Mouse (Mus musculus): ENCODE data around the gene Rxfp2.

Rxfp2 gene

GRCm38 (mm10) chr5:150018656-150019055 lies at the start of gene Rxfp2:
TSS of gene Rxfp2 (plus strand) at chr5:150018675.
- no peak for DNase-seq (ENCODE audit: low spot score)

- no peak for DNase-seq (ENCODE audit: low spot score)
Measured at GRCm38 (mm10) chr5:149970261-149970660, 48.2 kb upstream of the Rxfp2 start.

GRCm38 (mm10) chr5:149977027-149977426 lies 41.4 kb upstream of the Rxfp2 start:
- no peak for DNase-seq (ENCODE audit: low spot score)

- DNase-seq (ENCODE audit: low spot score): no peak
Measured at GRCm38 (mm10) chr5:149983621-149984020, 34.9 kb upstream of the Rxfp2 start.

- no peak for DNase-seq (ENCODE audit: low spot score)
Measured at GRCm38 (mm10) chr5:149994578-149994977, 23.9 kb upstream of the Rxfp2 start.

- no peak for DNase-seq (ENCODE audit: low spot score)
Measured at GRCm38 (mm10) chr5:149996614-149997013, 21.9 kb upstream of the Rxfp2 start.

GRCm38 (mm10) chr5:149997321-149998034 lies 21.0 kb upstream of the Rxfp2 start:
- DNase-seq (ENCODE audit: low spot score): no peak

- no peak for DNase-seq (ENCODE audit: low spot score)
Measured at GRCm38 (mm10) chr5:149998311-149998710, 20.2 kb upstream of the Rxfp2 start.

GRCm38 (mm10) chr5:150005355-150005754 lies 13.1 kb upstream of the Rxfp2 start:
- no peak for DNase-seq (ENCODE audit: low spot score)

GRCm38 (mm10) chr5:150016861-150017260 lies 1.6 kb upstream of the Rxfp2 start:
- no peak for DNase-seq (ENCODE audit: low spot score)

GRCm38 (mm10) chr5:150017672-150018071 lies 803 bp upstream of the Rxfp2 start:
- no peak for DNase-seq (ENCODE audit: low spot score)

GRCm38 (mm10) chr5:150020851-150021250 lies 2.4 kb downstream of the Rxfp2 start:
- DNase-seq (ENCODE audit: low spot score): peak; percentile 24

GRCm38 (mm10) chr5:150021805-150022204 lies 3.3 kb downstream of the Rxfp2 start:
- no peak for DNase-seq (ENCODE audit: low spot score)

GRCm38 (mm10) chr5:150022556-150022955 lies 4.1 kb downstream of the Rxfp2 start:
- no peak for DNase-seq (ENCODE audit: low spot score)

GRCm38 (mm10) chr5:150023476-150023875 lies 5.0 kb downstream of the Rxfp2 start:
- no peak for DNase-seq (ENCODE audit: low spot score)

- no peak for DNase-seq (ENCODE audit: low spot score)
Measured at GRCm38 (mm10) chr5:150024188-150024587, 5.7 kb downstream of the Rxfp2 start.

GRCm38 (mm10) chr5:150024901-150025300 lies 6.4 kb downstream of the Rxfp2 start:
- no peak for DNase-seq (ENCODE audit: low spot score)

GRCm38 (mm10) chr5:150025326-150025725 lies 6.9 kb downstream of the Rxfp2 start:
- DNase-seq (ENCODE audit: low spot score): no peak

- DNase-seq (ENCODE audit: low spot score): no peak
Measured at GRCm38 (mm10) chr5:150026509-150027087, 8.1 kb downstream of the Rxfp2 start.

GRCm38 (mm10) chr5:150031201-150031600 lies 12.7 kb downstream of the Rxfp2 start:
- no peak for DNase-seq (ENCODE audit: low spot score)

GRCm38 (mm10) chr5:150031634-150032033 lies 13.2 kb downstream of the Rxfp2 start:
- DNase-seq (ENCODE audit: low spot score): no peak

- peak; percentile 13 for DNase-seq (ENCODE audit: low spot score)
Measured at GRCm38 (mm10) chr5:150032075-150032492, 13.6 kb downstream of the Rxfp2 start.

GRCm38 (mm10) chr5:150036286-150036685 lies 17.8 kb downstream of the Rxfp2 start:
- DNase-seq (ENCODE audit: low spot score): no peak

GRCm38 (mm10) chr5:150036918-150037317 lies 18.4 kb downstream of the Rxfp2 start:
- DNase-seq (ENCODE audit: low spot score): no peak
